Mouse (Mus musculus) embryonic stem cell, embryonic (primary cell): ENCODE measurements around the gene Mrpl38.

Experiments used
- CTCF ChIA-PET, 4 experiments: fragments of 300-600 bp in 2 of 4; fragments of 350-600 bp in 2 of 4; sonication (Branson Sonifier 250); formaldehyde crosslinking; loops; one replicate each; lab custom pipeline; 2022; ENCODE audit warnings: inconsistent platforms in 2 of 4; lab: Charles Lee
- POLR2A ChIA-PET, 4 experiments: fragments of 300-600 bp in 2 of 4; fragments of 350-600 bp in 2 of 4; sonication (Branson Sonifier 250); formaldehyde crosslinking; loops; one replicate each; lab custom pipeline; 2022; ENCODE audit warnings: antibody characterized with exemption in 4 of 4, inconsistent platforms in 1 of 4; lab: Charles Lee

Mrpl38 gene

DNA sequence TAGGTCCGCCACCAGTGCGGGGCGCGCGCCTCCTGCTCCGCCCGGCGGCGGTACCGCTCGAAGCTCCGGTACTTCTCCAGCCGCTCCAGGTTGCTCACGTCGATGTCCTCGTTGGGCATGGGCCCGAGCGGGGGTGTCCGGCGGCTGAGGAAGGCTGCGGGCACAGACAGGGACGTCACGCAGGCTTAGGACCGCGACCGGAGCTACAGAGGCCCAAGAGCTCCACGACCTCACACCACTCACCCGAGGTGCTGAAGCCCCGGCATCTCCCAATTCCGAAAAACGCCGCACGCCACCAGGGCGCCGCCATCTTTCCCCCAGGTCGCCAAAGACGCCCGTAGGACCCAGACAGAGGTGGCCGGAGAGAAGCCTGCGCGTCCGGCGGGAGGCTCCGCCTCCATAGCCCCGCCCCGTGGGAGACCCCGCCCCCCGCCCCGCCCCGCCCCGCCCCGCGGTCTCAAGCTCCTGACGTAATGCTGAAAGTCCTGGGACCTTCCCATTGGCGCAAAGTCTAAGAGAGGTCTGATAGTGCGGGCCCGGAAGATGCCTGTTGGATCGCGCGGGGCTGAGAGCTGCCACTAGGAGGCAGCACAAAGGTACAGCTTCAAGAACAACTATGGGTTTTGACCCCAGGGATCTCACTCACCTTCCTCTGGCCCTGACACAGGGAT lies at the start of gene Mrpl38:
Gene Mrpl38, minus strand, starts transcription at position 401 of the 671 bp plus-strand sequence.
- POLR2A ChIA-PET: interaction anchor here (0.6 to 3.9 kb wide), 122 partner anchors 8 to 955 kb away, joined by 3 to 43 read pairs (median 4); partner anchors contain the start of genes Exoc7 (in 3 of the 4), Ten1 (in 3 of the 4), Unk (in 3 of the 4) and Acox1 (in 2 of the 4)

DNA sequence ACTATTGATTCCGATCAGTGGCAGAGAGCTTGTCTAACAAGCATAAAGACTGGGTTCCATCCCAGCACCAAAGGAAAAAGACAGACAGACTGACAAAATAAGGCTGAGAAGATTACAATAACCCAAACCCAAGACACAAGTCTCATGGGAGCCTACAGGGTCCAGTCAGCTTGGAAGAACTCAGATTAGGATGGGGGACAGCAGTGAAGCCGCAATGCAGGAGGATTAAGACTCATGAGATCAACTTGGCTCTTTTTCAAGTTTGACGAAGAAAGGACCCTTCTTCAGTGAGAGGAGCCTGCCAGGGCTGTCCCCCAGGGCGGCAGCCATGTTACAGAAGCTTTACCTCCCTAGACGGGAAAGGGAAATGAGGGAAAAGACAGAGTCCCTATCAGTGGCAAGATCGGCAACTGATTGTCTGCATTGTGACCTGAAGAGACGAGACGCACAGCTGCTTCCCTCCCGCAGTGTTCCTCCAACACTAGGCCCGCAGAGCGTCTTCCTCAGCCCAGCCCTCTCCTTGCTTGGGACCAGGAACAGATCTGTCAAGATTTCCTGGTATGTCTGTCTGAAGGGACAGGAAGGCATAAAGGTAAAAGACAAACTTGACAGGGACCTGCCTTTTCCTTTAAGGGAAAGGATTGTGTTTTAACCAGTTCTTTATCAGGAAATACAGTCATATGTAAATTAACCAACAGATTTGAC lies 48.7 kb upstream of the Mrpl38 start:
- CTCF ChIA-PET: no interaction called here
- POLR2A ChIA-PET: interaction anchor here in 3 of 4 experiments (1.1 to 2.7 kb wide), 12 partner anchors 10 to 163 kb away, joined by 3 to 13 read pairs (median 5); partner anchors contain the start of genes Acox1 (in 2 of the 3), Mrpl38 (in 2 of the 3), Ten1 (in 2 of the 3) and Fbf1 (in 1 of the 3)

More for the DNA sequence above, at the start of gene Mrpl38:
- CTCF ChIA-PET: interaction anchor here (0.6 to 2.5 kb wide), 93 partner anchors 8 to 884 kb away, joined by 3 to 31 read pairs (median 4); partner anchors contain the start of genes Trim47 (in 3 of the 4), Fbf1 (in 2 of the 4), Exoc7 (in 1 of the 4) and Foxj1 (in 1 of the 4)

DNA sequence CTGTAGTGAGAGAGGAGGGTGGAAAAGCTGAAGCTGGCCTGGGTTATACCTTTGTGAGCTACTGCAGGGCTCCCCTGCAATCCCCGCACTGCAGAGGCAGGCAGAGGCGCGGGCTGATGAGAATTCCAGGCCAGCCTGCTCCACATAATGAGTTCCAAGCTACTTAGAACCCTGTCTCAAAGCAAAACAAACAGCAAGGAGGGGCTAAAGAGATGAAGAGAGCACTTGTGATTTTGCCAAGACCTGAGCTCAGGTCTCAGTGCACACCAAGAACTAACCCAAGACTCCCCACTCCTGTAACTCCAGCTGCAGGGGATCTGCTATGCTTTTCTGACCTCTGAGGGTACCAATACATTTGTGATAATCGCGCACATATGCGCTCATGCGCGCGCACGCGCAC lies 47.7 kb upstream of the Mrpl38 start:
- ChIA-PET CTCF (interaction anchor here in 3 of 4 experiments (0.5 to 2.8 kb wide), 8 partner anchors 19 to 406 kb away, joined by 3 to 10 read pairs (median 3); partner anchors contain the start of gene Mrpl38 (in 1 of the 3)), POLR2A (interaction anchor here in 3 of 4 experiments (0.9 to 2.7 kb wide), 13 partner anchors 9 to 162 kb away, joined by 3 to 13 read pairs (median 5); partner anchors contain the start of genes Mrpl38 (in 2 of the 3), Fbf1 (in 1 of the 3) and Ten1 (in 1 of the 3))

DNA sequence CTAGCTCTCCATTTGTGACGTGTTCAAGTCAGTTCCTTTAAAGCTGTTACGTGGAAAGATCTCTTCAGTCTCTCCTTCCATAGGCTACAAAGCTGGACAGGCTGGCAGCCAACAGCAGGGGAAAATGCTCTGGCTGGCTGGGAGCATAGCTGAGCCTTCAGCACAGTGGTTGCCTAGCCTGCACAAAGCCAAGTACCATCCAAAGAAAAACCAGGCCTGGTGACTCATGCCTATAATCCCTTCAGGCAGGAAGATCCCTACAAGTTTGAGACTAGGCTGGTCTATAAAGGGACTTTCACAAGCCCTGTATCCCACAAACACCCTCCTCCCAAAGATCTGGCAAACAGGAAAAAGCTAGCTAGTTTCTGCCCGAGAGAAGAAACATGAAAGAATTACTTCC lies 47.2 kb upstream of the Mrpl38 start:
- POLR2A ChIA-PET: interaction anchor here in 3 of 4 experiments (0.6 to 2.7 kb wide), 15 partner anchors 8 to 368 kb away, joined by 3 to 13 read pairs (median 4); partner anchors contain the start of genes Mrpl38 (in 2 of the 3), Fbf1 (in 1 of the 3) and Ten1 (in 1 of the 3)
- CTCF ChIA-PET: interaction anchor here (0.6 to 2.8 kb wide), 8 partner anchors 19 to 406 kb away, joined by 3 to 10 read pairs (median 4); partner anchors contain the start of gene Mrpl38 (in 1 of the 4)

DNA sequence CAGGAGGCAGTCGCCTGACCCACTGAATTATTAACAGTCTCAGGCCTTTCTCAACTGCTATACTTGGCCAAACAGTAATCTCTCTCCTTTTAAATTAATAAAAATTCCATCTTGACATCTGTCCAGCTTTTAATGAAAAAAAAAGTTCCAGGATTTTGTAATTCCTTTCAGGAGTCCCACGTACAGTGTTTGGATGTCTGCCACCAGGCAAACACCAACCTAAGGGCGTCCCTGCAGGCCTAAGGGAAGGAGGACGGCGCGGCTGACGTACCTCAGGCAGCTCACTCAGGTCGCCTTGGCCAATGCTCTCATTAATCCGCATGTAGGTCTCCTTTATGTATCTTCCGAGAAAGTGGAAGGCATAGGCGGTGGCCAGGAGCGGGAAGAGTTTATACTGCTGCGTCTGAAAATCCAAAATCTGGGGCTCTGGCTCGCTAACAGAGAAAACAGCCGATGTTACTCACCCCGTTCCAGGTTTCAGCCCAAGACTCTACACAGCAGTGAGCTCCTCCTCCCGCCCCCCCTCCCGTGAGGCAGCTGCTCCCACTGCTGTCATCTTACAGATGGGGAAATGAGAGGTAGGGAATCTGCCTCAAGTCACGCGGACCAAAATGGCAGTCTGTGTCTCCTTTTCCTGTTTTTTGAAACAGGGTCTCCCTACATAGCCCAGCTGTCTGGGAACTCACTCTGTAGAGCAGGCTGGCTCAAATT lies 39.9 kb upstream of the Mrpl38 start:
- POLR2A ChIA-PET: interaction anchor here in 3 of 4 experiments (0.8 to 2.2 kb wide), 5 partner anchors 8 to 207 kb away, joined by 3 to 8 read pairs (median 3); partner anchors contain the start of genes Fbf1 (in 1 of the 3) and Mrpl38 (in 1 of the 3)
- CTCF ChIA-PET: no interaction called here

DNA sequence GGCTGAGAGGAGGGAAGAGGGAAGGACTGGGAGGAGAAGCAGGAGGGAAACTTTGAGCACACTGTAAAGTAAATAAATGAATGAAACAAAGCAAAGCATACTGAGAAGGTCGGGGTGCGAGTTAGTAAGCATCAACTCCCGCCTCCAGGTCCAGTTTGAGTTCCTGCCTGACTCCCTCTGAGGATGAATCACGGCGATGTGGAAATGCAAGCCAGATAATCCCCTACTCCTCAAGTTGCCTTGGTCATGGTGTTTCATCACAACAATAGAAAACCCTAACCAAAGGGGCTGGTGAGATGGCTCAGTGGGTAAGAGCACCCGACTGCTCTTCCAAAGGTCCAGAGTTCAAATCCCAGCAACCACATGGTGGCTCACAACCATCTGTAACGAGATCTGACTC lies 37.3 kb upstream of the Mrpl38 start:
- ChIA-PET POLR2A (interaction anchor here in 3 of 4 experiments (0.7 to 1.2 kb wide), 3 partner anchors 8 to 66 kb away, joined by 3 to 4 read pairs (median 3); partner anchors contain the start of gene Fbf1 (in 1 of the 3)), CTCF (no interaction called here)

DNA sequence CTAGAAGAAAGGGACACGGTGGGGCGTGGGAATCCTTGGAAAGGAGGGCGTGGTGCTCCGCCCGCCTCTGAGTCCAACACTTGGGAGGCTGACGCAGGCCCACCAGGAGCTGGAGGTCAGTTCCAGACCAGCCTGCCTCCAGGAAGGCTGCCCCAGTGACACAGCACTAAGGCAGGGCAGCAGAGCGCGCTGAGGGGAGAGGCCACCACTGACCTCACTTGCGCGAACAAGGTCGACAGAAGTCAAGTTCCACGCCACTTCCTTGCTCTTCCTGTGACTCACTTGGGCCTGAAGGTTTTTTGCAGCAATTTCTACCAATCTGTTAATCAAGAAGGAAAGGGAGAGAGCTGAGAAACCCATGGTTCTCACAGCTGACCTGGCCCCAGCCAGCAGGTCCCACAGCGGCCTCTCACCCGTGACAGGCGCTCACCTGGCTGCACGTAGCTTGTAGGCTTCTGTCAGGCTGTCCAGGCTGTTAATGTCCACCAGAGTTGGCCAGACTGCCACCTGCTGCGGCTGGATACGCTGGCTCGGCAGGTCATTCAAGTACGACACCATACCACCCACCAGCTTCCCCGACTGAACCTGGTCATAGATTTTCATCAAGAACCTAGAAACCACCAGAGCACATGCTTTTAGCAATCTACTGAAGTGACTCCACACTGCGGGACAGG lies 36.2 kb upstream of the Mrpl38 start:
- ChIA-PET POLR2A (interaction anchor here in 2 of 4 experiments (0.6 to 2.6 kb wide), 9 partner anchors 11 to 274 kb away, joined by 3 to 13 read pairs (median 4); partner anchors contain the start of gene Mrpl38 (in 1 of the 2)), CTCF (interaction anchor here in 1 of 4 experiments (0.8 kb wide), 1 partner anchor 235 kb away, joined by 4 read pairs; no protein-coding TSS in a partner anchor)

DNA sequence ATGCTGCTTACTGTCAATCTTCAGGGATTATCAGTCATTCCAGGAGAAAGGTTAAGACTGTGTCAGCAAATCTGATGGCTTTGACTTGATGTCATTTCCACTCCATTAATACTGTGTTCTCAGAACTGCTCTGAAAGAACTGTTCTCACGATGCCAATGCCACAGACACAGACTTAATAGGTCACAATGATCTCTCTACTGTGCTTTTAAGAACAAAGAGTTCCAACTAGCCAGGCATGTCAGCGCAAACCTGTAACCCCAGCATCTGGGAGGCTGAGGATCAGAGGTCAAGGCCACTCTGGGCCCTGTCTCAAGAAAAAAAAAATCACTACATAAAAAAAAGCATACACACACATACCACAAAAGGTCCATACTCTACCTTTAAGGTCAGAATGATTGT lies 33.3 kb upstream of the Mrpl38 start:
- ChIA-PET CTCF (no interaction called here), POLR2A (interaction anchor here in 1 of 4 experiments (1.0 to 1.3 kb wide), 2 partner anchors 20 to 33 kb away, joined by 3 read pairs; partner anchors contain the start of gene Mrpl38)

DNA sequence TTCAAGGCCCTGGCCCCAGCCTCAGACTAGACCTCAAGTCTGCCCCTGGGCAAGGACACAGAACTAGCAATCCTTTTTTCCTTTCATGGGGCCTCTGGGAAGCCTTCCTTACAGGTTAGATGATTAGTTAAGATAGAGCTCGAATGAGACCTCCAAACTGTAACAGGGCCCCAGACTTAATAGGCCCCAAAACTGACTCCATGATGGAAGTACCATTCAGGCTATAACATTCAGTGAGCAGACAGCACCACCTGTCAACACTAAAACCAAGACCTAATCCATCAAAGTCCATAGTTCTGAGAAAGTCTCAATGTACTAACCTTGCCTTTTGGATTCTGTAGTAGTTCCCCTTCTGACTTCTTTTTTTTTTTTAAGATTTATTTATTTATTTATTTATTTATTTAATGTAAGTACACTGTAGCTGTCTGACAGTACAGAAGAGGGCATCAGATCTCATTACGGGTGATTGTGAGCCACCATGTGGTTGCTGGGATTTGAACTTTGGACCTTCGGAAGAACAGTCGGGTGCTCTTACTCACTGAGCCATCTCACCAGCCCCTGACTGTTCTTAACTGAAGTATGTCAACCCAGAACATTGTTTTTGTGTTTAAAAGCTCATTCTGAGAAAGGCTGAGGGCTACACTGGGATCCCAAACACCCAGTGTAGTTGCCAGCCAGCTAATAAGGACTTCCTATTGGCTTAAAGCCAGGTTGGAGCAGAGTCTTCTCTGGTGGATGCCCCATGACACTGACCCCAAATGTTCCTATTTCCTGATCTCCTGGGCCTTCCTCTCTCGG lies 31.5 kb upstream of the Mrpl38 start:
- ChIA-PET CTCF (interaction anchor here in 1 of 4 experiments (0.6 kb wide), 1 partner anchor 237 kb away, joined by 5 read pairs; the partner anchor contains the start of genes Recql5 and Sap30bp), POLR2A (interaction anchor here in 2 of 4 experiments (0.6 to 1.3 kb wide), 4 partner anchors 8 to 185 kb away, joined by 3 read pairs; no protein-coding TSS in a partner anchor)

DNA sequence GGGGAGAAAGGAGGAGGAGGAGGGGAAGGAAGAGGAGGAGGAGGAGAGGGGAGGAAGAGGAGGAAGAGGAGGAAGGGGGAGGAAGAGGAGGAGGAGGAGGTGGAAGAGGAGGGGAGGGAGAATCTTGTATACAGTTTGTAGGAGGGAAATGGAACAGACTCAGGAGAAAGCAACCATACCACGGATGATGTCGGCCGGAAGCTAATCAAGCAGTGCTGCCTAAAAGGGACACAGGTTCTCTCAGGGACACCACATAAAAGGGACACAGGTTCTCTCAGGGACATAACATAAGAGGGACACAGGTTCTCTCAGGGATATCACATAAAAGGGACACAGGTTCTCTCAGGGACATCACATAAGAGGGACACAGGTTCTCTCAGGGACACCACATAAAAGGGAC lies 30.5 kb upstream of the Mrpl38 start:
- POLR2A ChIA-PET: interaction anchor here in 3 of 4 experiments (0.7 to 3.0 kb wide), 5 partner anchors 11 to 113 kb away, joined by 3 to 9 read pairs (median 5); partner anchors contain the start of genes Acox1 (in 1 of the 3) and Ten1 (in 1 of the 3)
- CTCF ChIA-PET: interaction anchor here in 1 of 4 experiments (1.2 kb wide), 1 partner anchor 12 kb away, joined by 4 read pairs; no protein-coding TSS in a partner anchor

DNA sequence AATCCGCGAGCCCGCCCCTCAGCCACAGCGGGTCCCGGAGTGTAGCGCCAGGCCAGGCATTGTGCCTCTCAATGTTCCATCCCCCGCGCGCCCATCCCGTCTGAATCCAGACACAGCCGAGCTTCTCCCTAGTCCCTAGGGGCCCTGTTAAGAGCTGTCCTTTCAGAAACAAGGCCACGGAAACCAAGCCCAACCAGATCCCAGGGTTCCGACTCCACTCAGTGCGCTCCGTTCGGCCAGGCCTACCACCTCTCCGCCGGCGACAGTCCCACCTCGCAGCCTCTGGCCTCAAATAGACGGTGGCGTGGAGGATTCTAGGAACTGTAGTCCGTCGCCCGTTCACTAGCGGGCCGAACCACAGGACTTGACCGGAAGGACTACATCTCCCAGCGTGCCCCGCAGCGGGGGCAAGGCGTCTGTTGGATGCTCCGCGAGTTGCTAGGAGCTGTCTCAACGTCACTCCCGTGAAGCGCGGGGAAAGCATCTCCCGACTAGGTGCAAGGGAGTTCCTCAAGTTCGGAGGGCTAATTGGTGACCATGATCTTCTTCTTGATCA lies 29.3 kb upstream of the Mrpl38 start, which contains the start of gene Fbf1:
Gene Fbf1, minus strand, starts transcription at position 283 of the 556 bp plus-strand sequence.
- ChIA-PET CTCF (interaction anchor here (0.6 to 2.5 kb wide), 9 partner anchors 11 to 425 kb away, joined by 3 to 7 read pairs (median 4); partner anchors contain the start of gene Mrpl38 (in 2 of the 4)), POLR2A (interaction anchor here in 3 of 4 experiments (0.6 to 3.0 kb wide), 39 partner anchors 9 to 654 kb away, joined by 3 to 19 read pairs (median 4); partner anchors contain the start of genes Mrpl38 (in 3 of the 3), Acox1 (in 2 of the 3), Ten1 (in 2 of the 3) and Exoc7 (in 1 of the 3))

DNA sequence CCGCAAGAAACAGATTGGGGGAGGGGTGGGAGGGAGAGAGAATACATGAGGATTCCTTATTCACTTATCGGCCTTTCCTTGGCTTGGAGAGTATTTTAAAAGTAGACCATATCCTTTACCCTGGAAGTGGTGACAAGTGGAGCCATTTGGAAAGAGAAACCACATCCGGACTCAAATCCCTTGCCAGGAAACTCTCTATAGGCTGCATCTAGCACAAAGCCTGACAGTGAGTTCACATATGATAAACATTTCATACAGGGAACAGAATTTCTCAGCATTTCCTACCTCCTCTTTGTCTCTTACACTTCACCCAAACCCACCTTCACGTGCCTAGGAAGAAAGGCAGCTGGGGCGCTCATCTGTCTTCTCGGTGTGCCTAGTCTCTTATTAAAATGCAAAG lies 28.6 kb upstream of the Mrpl38 start:
- ChIA-PET POLR2A (interaction anchor here in 3 of 4 experiments (0.5 to 3.0 kb wide), 26 partner anchors 9 to 1682 kb away, joined by 3 to 19 read pairs (median 4); partner anchors contain the start of genes Mrpl38 (in 2 of the 3), Acox1 (in 1 of the 3), Birc5 (in 1 of the 3) and Exoc7 (in 1 of the 3)), CTCF (interaction anchor here in 1 of 4 experiments (1.0 to 2.5 kb wide), 3 partner anchors 19 to 143 kb away, joined by 3 to 7 read pairs (median 3); partner anchors contain the start of gene Mrpl38)

DNA sequence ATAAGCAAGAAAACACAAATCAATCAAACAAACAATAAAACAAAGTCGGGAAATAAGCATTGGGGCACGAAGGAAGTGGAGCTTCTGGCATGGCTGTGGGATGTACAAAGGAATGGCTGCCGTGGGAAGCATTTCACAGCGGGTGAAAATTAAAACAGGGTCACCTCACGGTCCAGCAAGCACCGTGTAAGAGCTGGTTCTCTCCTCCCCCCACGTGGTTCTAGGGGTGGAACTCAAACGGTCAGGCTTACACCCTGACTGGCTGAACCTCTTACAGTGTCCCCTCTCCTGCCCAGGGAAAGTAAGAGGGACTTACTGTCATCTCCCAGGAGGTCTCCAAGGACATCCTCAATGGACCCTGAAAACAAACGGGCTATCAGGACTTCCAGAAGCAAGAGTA lies 24.3 kb upstream of the Mrpl38 start:
- POLR2A ChIA-PET: interaction anchor here in 3 of 4 experiments (0.6 to 5.5 kb wide), 31 partner anchors 9 to 1492 kb away, joined by 3 to 75 read pairs (median 4); partner anchors contain the start of genes Acox1 (in 2 of the 3), Mrpl38 (in 2 of the 3), Ten1 (in 2 of the 3) and Trim47 (in 1 of the 3)
- CTCF ChIA-PET: interaction anchor here in 3 of 4 experiments (0.6 to 2.2 kb wide), 7 partner anchors 21 to 214 kb away, joined by 3 to 17 read pairs (median 4); partner anchors contain the start of gene Mrpl38 (in 2 of the 3)

DNA sequence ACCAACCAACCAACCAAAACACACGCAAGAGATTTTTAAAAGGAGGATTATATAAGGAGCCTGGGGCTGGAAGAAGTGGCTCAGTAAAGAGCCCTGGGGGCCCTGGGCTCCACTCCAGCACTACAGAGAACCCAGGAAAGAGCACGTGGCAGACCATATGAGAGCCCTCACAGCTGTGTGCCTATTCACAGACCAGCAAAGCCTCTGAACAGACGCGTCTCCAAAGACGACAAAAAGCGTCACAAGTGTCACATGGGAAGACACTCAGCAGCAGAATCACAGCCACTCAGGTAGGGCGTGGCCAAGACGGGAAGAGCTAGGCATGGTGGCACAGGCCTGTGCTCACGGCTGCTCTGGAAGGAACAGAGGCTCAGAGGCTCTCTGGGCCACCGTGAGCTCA lies 23.5 kb upstream of the Mrpl38 start:
- ChIA-PET POLR2A (interaction anchor here in 3 of 4 experiments (0.5 to 5.5 kb wide), 31 partner anchors 8 to 1492 kb away, joined by 3 to 75 read pairs (median 4); partner anchors contain the start of genes Acox1 (in 2 of the 3), Mrpl38 (in 2 of the 3), Ten1 (in 2 of the 3) and Trim47 (in 1 of the 3)), CTCF (interaction anchor here (0.5 to 2.2 kb wide), 11 partner anchors 10 to 441 kb away, joined by 3 to 17 read pairs (median 3); partner anchors contain the start of gene Mrpl38 (in 3 of the 4))
